8 mouse cellular contexts compared by ENCODE assay signal in the genomic region with DNA sequence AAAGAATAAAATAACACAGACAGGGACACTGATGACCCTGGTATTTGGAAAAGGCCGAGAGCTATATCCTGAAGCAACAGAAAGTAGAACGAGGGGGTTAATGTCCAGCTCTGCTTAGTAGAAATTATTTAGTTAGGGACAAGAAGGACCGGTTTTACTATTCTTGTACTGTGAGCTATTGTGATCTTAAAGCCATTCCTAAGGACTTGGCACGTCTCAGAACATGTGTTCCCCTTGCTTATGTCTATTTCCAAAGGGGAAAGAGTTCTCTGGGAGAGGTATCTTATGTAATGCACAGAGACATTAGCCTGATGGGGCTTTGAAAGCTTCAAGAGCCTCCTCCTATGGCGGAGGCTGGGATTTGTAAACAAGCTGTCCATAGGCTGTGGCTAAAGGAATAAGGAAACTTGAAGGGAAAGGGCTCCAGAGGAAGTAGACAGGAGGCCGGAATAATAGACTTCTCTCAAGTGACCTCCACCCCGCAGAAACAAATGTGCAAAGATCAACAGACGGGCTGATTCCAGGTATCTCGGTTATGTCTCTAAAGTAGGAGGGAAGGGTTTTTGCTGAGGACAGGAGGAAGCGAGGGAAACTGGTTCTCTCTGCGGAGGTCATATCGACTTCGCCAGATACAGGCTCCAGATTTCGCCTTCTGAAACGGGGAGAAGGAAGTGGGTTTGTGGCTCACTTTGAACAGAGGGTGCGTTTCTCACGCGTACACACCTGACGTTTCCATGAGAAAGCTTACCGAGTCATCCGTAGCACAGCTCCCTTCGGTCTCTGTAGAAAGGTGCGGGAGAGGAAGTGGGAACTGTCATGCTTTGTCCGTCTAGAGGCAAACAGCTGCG. TPM values are rescaled to one million over a fixed set of nuclear protein-coding genes. Genes with fewer than 3 reads are reported as not detected.
A peak's percentile ranks its signal among the peaks of the same experiment; 100 is the strongest.
DNase-seq lines count a peak whose midpoint lies in the region; TF ChIP-seq lines count a peak whose summit lies in the region.

No protein-coding gene starts in this region.

- TF ChIP-seq POLR2A in testis, adult 2 months (IDR thresholded peaks at IDR 0.05; ENCODE audit: control insufficient read depth, low read depth, low read length), result no peak

- no peaks in the 10 kb centered on the region for H3K36me3 ChIP-seq in testis, adult 2 months (ENCODE audit: control insufficient read depth, insufficient read depth, low read length)

- no peak for TF ChIP-seq CTCF in testis, adult 2 months (IDR thresholded peaks at IDR 0.05; ENCODE audit: control insufficient read depth, insufficient read depth, insufficient replicate concordance, low read depth, low read length)

- H3K4me3 ChIP-seq in testis, adult 2 months (ENCODE audit: control insufficient read depth, low read depth, low read length), result peak overlapping the region; percentile 52

- DNase-seq in testis, postnatal 14 days (ENCODE audit: low spot score), result no peak
- peak; percentile 51 for DNase-seq in induced T-regulatory cell, adult 2 months (ENCODE audit: low read depth)
- peak; percentile 65 for DNase-seq in lung, postnatal 25 days (ENCODE audit: low spot score)
- peak; percentile 36 for DNase-seq in yolk sac, embryonic 10.5 days (ENCODE audit: low spot score)
- DNase-seq in adrenal gland, adult 8-10 months, result no peak
- DNase-seq in left cerebral cortex, adult 18-20 months (ENCODE audit: low spot score in 2 of 2), result no peak
- DNase-seq in gastrocnemius, adult 18-20 months (ENCODE audit: low spot score), result no peak

- H3K27me3 ChIP-seq in testis, adult 2 months (ENCODE audit: control insufficient read depth, insufficient read depth, low read length), result no peaks in the 10 kb centered on the region

- no peak overlapping the region for H3K27ac ChIP-seq in testis, adult 2 months (ENCODE audit: control insufficient read depth, insufficient read depth, low read depth, low read length)

- H3K4me1 ChIP-seq in testis, adult 2 months (ENCODE audit: control insufficient read depth, insufficient read depth, low read length), result peaks cover 3% of the 10 kb centered on the region; the same call in 1 of the 2 replicates

RNA-seq across cellular contexts. Expression of gene Lcp1, which starts 5.4 kb away (rescaled TPM):
- polyA plus RNA-seq in testis, adult 2 months (2012; rRNA removed), result 0.68 and 0.90 TPM in 2 replicates
- 10 to 100 TPM; 17.9 to 35.1 (median 25.2) TPM for total RNA-seq in adrenal gland, adult 8-10 months (2022)
- total RNA-seq in left cerebral cortex, adult 18-20 months (2021), result 1 to 10 TPM; 6.2 to 7.1 TPM
- 1 to 10 TPM; 1.6 to 2.9 TPM for total RNA-seq in gastrocnemius, adult 18-20 months (2021)

RNA-seq across cellular contexts. Expression of gene Lrrc63, which starts 5.7 kb away (rescaled TPM):
- 36.3 and 42.3 TPM in 2 replicates for polyA plus RNA-seq in testis, adult 2 months (2012; rRNA removed)
- total RNA-seq in adrenal gland, adult 8-10 months (2022), result under 1 TPM in 1 of 4 experiments, not detected in 3; 0.22 TPM
- not detected for total RNA-seq in left cerebral cortex, adult 18-20 months (2021)
- not detected for total RNA-seq in gastrocnemius, adult 18-20 months (2021)

Comparison
In these comparisons a context has a peak if more than half of its experiments do, and no peak if none do; other contexts are left out.
1. DNase-seq: peak in induced T-regulatory cell, adult 2 months (single experiment), lung, postnatal 25 days (single experiment) and yolk sac, embryonic 10.5 days (single experiment); none in testis, postnatal 14 days (single experiment), adrenal gland, adult 8-10 months (single experiment), left cerebral cortex, adult 18-20 months (0 of 2) and gastrocnemius, adult 18-20 months (single experiment).